Mouse (Mus musculus): ENCODE data around the gene Gna15.

- TF ChIP-seq CTCF (IDR thresholded peaks at IDR 0.05; ENCODE audit: low read depth), result no peak
- no peak for TF ChIP-seq EP300 (IDR thresholded peaks at IDR 0.05; ENCODE audit: low read depth)
These were observed 18.9 kb downstream of the Gna15 start for GRCm38 (mm10) chr10:81505016-81505664.
